Mouse (Mus musculus) embryonic stem cell, embryonic (primary cell): Measurements from ENCODE around the gene Tmem234.

Source experiments
- CTCF ChIA-PET, 4 experiments: fragments of 300-600 bp in 2 of 4; fragments of 350-600 bp in 2 of 4; sonication (Branson Sonifier 250); formaldehyde crosslinking; loops; one replicate each; lab custom pipeline; 2022; ENCODE audit warnings: inconsistent platforms in 2 of 4; lab: Charles Lee
- POLR2A ChIA-PET, 4 experiments: fragments of 300-600 bp in 2 of 4; fragments of 350-600 bp in 2 of 4; sonication (Branson Sonifier 250); formaldehyde crosslinking; loops; one replicate each; lab custom pipeline; 2022; ENCODE audit warnings: antibody characterized with exemption in 4 of 4, inconsistent platforms in 1 of 4; lab: Charles Lee

Gene Tmem234

DNA sequence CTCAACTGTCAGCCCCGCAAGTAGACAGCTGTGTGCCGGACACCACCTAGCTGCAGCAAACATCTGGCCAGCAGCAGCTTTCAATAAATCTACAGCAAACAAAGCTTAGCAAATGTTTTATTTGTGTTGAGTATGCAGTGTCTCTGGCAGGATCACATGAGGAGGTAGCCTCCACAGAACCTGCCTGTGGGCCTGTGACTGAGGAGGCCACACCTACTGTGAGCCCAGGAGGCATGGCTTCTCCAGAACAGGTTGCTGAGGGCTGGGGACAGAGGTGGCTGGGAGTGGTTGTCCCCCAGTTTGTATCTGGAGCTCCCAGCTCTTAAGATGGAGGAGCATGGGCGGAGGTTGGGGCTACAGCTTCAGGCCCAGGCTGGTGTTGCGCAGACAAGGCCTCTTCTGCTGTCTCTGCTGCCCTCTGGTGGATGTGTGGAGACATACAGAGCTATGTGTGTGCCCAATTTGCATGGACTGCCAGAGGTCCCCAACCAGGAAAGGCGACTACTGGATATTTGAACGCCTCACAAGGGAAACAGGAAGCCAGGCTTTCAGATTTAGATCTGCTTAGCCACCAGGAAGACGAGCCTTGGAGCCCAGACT is 8.1 kb downstream of the Tmem234 start:
- ChIA-PET CTCF (interaction anchor here (0.5 to 3.8 kb wide), 98 partner anchors 8 to 1397 kb away, joined by 3 to 39 read pairs (median 5); partner anchors contain the start of genes Ccdc28b (in 3 of the 4), Txlna (in 3 of the 4), Fam167b (in 2 of the 4) and Hdac1 (in 2 of the 4)), POLR2A (interaction anchor here (0.6 to 4.6 kb wide), 108 partner anchors 9 to 1068 kb away, joined by 3 to 61 read pairs (median 4); partner anchors contain the start of genes Hdac1 (in 4 of the 4), Iqcc (in 4 of the 4), Ccdc28b (in 3 of the 4) and Marcksl1 (in 3 of the 4))

DNA sequence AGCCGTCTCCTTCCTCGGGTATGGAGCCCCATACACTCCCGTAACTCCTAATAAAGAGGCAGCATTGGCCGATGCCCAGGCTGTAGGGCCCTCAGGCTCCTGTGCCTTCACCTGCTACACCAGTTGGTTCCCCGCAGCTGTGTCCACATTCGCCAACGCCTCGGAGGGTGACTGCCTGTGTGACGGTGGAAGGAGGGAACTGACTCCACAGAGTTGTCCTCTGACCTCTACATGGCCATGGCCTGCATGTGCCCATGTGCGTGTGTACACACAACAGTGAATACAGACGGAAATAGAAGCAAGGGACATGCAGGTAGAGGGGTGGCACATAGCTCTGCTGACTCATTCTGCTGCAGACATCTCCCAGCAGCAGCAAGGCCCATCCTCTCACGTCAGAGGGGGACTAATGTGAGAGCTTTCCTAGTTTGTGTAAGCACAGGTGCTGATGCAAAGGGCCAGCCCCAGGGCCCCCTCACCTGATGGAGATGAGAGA is 8.7 kb downstream of the Tmem234 start:
- ChIA-PET CTCF (interaction anchor here (0.5 to 3.8 kb wide), 77 partner anchors 8 to 1397 kb away, joined by 3 to 39 read pairs (median 5); partner anchors contain the start of genes Ccdc28b (in 3 of the 4), Txlna (in 3 of the 4), Fam167b (in 2 of the 4) and Hdac1 (in 2 of the 4)), POLR2A (interaction anchor here (0.6 to 4.6 kb wide), 93 partner anchors 8 to 911 kb away, joined by 3 to 61 read pairs (median 4); partner anchors contain the start of genes Ccdc28b (in 3 of the 4), Hdac1 (in 3 of the 4), Iqcc (in 3 of the 4) and Marcksl1 (in 3 of the 4))

DNA sequence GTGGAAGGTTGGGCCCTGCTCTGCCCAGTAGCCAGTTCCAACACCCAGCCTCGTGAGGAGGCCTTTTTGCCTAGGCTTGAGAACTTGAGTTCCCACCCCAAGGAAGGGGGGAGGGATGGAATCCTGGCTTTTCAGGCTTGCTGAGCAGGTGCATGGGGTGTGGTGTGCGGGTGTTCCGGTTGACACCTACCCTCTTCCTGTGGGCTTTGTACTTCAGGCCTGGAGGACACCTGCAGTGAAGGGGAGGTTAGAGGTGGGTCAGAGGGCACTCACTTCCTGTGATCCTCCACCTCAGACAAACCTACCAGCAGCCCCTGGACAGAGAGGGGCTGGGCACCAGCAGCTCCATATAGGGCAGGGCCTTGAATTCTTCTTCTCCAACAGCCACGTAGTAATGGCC is 9.6 kb downstream of the Tmem234 start:
- ChIA-PET POLR2A (interaction anchor here (0.6 to 4.6 kb wide), 24 partner anchors 9 to 258 kb away, joined by 3 to 61 read pairs (median 4); partner anchors contain the start of genes Ccdc28b (in 3 of the 4), Marcksl1 (in 2 of the 4), Txlna (in 2 of the 4) and Eif3i (in 1 of the 4)), CTCF (interaction anchor here (0.6 to 3.8 kb wide), 9 partner anchors 9 to 633 kb away, joined by 3 to 33 read pairs (median 6); partner anchors contain the start of gene Iqcc (in 1 of the 4))

DNA sequence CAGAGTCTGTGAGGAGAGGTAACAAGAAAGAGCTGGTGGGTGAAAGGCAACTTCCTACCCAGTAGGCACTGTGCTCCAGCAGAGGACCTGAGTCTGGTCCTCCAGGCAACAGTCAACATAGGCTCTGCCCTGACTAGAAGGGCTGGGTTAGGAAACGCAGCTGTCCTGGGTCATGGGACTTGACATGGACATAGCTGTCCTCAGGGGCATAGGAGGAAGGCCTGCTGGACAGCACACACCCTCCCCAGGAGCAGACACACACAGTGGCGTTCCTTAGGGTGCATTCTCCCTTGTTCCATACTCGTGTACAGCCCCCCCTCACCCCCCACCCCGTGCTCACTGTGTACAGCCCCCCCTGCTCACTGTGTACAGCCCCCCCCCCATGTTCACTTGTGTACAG is 10.0 kb downstream of the Tmem234 start:
- CTCF ChIA-PET, result interaction anchor here (0.6 to 3.8 kb wide), 7 partner anchors 33 to 634 kb away, joined by 3 to 33 read pairs (median 3); partner anchors contain the start of gene Fam167b (in 1 of the 4)

DNA sequence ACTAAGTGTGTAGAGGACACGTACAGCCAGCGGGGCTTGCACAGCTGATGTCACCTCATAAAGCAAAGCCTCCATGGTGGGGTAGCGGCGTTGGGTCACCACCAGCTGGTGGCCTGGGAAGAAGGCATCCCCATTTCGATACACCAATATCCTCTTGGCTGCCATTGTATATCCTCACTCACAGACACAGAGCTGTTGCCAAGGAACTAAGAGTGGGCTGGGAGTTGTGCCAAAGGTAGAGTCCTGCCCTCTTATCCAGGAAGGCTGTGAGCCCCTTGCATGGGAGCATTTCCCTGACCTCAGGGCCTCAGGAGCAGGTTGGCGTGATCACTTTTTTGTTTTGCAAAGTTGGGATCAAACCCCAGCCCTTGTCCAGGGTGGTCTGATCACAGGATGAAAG is 13.6 kb downstream of the Tmem234 start, which contains the start of gene Dcdc2b:
TSS of gene Dcdc2b (minus strand) at position 165 of the 400 bp plus-strand sequence.
- ChIA-PET POLR2A (interaction anchor here in 3 of 4 experiments (0.9 to 2.3 kb wide), 11 partner anchors 9 to 153 kb away, joined by 3 to 11 read pairs (median 3); partner anchors contain the start of genes Txlna (in 3 of the 3), Ccdc28b (in 2 of the 3), Bsdc1 (in 1 of the 3) and Eif3i (in 1 of the 3)), CTCF (interaction anchor here in 1 of 4 experiments (0.7 to 1.4 kb wide), 3 partner anchors 37 to 345 kb away, joined by 3 to 6 read pairs (median 3); partner anchors contain the start of gene Kpna6)

More for the DNA sequence above, 10.0 kb downstream of the Tmem234 start:
- POLR2A ChIA-PET, result interaction anchor here (0.6 to 4.6 kb wide), 17 partner anchors 8 to 158 kb away, joined by 3 to 61 read pairs (median 5); partner anchors contain the start of genes Ccdc28b (in 3 of the 4), Eif3i (in 2 of the 4), Tmem234 (in 2 of the 4) and Iqcc (in 1 of the 4)

DNA sequence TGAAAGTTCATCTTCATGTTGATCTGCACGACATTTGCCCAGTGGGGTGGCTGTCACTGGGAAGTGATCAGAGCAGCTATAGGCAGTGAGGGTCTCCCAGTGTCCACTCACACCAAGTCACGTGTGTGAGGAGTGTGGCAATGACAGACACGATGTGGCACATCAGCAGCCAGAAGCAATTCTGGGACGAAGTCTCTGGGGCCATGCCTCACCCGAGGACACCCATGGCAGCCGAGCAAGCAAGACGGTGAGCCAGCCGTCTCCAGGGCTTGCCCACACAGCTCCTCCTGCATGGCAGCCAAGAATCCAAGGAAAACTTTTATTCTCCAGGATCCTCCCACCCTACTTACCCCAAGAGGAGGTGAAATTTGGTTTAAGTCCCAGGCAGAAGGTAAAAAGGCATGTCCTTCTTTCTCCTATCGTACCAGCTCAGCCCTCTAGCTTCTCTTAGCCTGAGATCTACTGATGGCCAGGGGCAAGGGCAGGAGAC is 15.4 kb downstream of the Tmem234 start:
- POLR2A ChIA-PET, result interaction anchor here in 2 of 4 experiments (1.0 to 2.9 kb wide), 2 partner anchors 13 to 25 kb away, joined by 3 to 11 read pairs; partner anchors contain the start of gene Txlna (in 1 of the 2)
- CTCF ChIA-PET, result no interaction called here

DNA sequence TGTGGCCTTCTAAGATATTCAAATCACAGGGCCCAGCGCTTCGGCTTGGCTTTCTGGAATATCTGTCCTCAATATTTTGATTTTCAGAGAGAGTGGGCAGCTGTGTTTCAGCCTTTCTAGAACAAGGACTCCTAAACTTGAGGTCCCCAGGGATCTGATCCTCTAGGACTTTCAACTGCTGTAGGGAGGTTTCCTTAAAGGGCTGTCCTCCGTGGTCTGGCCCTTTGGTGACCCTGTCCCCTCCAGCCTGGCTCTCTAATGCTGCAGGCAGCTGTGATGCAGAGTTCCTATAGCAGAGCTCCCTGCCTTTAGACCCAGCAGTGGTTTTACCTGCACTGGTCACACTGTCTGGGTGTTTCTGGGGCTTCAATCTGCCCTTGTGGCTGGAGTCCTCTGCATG is 16.2 kb downstream of the Tmem234 start:
- POLR2A ChIA-PET, result interaction anchor here in 2 of 4 experiments (1.3 to 17.7 kb wide), 5 partner anchors 7 to 46 kb away, joined by 3 to 255 read pairs (median 11); partner anchors contain the start of gene Txlna (in 2 of the 2)

DNA sequence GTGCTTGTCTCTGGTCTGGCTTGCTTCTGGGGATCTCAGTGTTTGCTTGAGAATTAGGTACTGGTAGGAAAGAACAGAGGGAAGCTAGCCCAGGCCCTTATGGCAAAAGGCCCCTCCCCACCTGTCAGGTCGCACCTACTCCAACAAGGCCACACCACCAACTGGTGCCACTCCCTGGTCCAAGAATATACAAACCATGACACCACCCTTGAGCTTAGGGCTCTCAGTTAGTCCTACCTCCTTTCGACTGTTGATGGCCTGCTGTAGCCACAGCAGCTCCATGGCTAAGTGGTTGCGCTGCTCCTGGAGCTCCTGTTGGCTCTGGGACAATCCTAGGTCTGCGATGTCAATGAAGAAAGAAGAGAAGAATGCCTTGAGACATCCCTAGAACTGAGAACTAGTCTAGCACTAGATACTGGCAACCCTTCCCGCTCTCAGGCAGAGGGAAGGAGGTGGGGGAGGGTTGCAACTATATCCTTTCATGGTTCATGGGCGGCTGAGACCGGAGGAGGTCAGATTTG is 16.7 kb downstream of the Tmem234 start:
- ChIA-PET POLR2A (interaction anchor here in 2 of 4 experiments (1.3 to 17.7 kb wide), 7 partner anchors 8 to 46 kb away, joined by 3 to 255 read pairs (median 11); partner anchors contain the start of gene Txlna (in 2 of the 2)), CTCF (interaction anchor here in 2 of 4 experiments (1.4 to 3.1 kb wide), 2 partner anchors 8 to 9 kb away, joined by 7 to 21 read pairs; no protein-coding TSS in a partner anchor)

More for the DNA sequence above, 16.2 kb downstream of the Tmem234 start:
- CTCF ChIA-PET, result interaction anchor here in 2 of 4 experiments (1.4 to 3.1 kb wide), 2 partner anchors 8 kb away, joined by 7 to 21 read pairs; no protein-coding TSS in a partner anchor

DNA sequence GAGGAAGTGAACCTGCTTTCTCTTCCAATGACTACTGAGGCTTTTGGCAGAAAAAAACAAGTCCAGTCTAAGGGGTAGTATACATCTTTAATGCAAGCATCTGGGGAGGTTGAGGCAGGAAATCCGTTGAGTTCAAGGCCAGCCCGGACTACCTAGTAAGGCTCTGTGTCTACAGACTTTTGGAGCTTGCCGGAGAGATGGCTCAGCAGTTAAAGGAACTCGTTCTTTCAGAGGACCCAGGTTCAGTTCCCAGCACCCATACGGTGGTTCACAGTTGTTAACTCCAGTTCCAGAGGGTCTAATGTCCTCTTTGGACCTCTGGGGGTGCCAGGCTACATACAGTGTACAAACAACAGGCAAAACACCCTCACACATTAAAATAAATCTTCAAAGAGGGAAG is 17.6 kb downstream of the Tmem234 start:
- ChIA-PET POLR2A (interaction anchor here in 3 of 4 experiments (1.0 to 17.7 kb wide), 10 partner anchors 8 to 23 kb away, joined by 3 to 255 read pairs (median 10); partner anchors contain the start of gene Txlna (in 3 of the 3)), CTCF (interaction anchor here in 2 of 4 experiments (1.0 to 3.1 kb wide), 4 partner anchors 8 to 41 kb away, joined by 3 to 21 read pairs (median 6); no protein-coding TSS in a partner anchor)

DNA sequence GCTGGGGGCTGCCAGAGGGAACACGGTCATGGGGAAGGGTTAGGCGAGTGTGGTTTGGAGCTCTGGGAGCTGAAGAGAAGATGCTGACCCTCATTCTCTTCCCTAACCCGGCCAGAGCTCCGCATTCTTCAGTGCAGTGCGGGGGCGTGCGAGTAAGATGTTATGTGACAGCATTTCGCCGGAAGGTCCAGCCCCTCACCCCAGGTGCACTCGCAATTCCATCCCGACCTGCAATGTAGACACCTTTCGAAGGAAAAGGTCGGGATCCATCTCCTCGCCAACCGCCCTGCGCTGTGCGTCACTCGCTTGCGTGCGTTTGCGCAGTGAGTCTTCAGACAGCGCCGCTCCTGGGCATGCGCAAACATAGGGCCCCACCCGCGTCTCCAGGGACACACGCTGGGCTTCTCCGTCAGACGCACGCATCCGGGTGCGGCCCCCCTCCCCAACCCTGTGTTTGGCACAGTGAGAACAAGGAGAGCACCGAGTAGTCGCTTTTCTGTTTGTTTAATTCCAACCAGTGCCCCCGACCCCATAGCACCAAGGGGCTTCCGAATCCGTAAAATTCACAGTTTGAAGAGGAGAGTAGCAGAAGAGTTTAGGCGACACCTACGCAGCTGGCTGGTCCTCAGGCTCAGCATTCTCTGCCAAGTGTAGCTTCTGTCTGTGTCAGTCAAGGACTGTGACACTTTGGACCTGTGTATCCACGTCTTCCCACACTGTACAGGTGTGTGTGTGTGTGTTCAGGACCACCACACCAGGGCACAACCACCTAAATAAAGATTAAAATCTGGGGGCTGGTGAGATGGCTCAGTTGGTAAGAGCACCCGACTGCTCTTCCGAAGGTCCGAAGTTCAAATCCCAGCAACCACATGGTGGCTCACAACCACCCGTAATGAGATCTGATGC is 18.6 kb downstream of the Tmem234 start, which contains the start of gene Iqcc:
TSS of gene Iqcc (minus strand) at position 314 of the 906 bp plus-strand sequence.
- POLR2A ChIA-PET, result interaction anchor here (0.5 to 17.7 kb wide), 14 partner anchors 9 to 155 kb away, joined by 3 to 255 read pairs (median 4); partner anchors contain the start of genes Txlna (in 3 of the 4) and Marcksl1 (in 1 of the 4)
- CTCF ChIA-PET, result interaction anchor here (0.5 to 3.1 kb wide), 7 partner anchors 9 to 133 kb away, joined by 3 to 21 read pairs (median 4); no protein-coding TSS in a partner anchor

DNA sequence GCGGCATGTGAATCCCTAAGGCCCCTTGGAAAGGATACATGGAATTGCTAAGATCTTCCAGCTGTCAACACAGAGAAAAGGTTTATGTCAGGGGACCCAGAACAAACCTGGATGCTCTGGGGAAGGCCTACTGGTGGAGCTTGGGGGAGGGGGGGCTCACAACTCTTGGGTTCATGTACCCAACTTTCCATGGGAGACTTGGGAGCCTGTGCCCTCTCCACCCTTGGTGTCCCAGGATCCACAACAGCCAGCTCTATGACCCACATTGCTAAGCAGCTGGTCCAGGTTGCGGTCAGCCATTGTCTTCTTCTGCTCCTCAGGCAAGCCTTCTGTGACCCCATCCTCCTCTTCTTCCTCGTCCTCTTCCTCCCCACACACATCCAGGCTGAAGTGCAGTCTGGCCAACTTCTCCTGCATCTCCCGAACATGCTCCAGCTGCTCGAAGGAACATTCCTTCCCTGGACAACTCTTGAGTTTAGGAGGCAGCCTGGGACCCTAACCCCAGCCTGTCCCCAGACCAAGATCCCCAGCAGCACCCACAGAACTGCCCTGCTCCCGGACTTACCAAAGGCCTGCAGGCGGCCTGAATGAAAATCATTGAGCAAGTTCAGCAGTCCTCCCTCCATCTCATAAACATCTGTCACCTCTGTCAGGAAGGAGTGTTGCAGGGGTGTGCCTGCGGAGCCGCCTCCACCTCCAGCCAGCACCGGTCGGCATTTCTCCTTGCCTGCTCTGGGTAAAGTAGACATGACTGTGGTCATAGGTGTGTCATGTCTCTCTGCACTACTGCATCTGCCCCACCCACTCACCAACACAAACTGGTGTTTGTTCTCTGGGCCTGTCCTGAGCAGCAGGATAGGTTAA is 20.2 kb downstream of the Tmem234 start:
- ChIA-PET CTCF (interaction anchor here in 1 of 4 experiments (1.8 kb wide), 1 partner anchor 12 kb away, joined by 6 read pairs; no protein-coding TSS in a partner anchor), POLR2A (interaction anchor here in 3 of 4 experiments (0.6 to 17.7 kb wide), 9 partner anchors 10 to 107 kb away, joined by 3 to 255 read pairs (median 3); partner anchors contain the start of genes Txlna (in 2 of the 3), Eif3i (in 1 of the 3), Marcksl1 (in 1 of the 3) and Tmem234 (in 1 of the 3))

DNA sequence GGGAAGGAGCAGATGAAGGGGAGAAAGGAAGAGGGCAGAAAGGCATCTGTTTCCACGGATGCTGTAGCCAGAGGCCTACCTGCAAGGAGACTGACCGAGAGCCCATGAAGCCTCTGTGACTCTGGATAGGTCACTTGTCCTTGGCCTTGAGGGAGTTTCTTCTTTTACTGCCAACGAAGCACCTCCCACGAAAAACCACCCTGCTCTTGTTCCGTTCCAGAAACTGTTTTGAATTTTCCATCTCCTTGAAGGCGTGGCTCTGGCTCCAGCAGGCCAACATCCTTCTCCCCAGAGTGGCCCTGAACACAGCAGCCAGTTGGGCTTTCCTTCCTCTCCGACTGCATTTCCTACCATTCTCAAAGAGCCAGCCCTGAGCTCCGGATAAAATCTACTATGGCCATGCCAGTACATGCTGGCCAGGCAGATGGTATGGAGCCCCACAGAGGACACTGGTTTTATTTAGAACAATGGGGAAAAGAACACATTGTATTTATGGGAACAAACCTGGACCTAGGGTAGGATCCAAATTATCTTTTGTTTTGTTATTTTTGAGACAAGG is 20.9 kb downstream of the Tmem234 start:
- CTCF ChIA-PET, result interaction anchor here in 1 of 4 experiments (1.8 kb wide), 1 partner anchor 13 kb away, joined by 6 read pairs; no protein-coding TSS in a partner anchor
- POLR2A ChIA-PET, result interaction anchor here in 1 of 4 experiments (17.7 kb wide), 1 partner anchor 18 kb away, joined by 255 read pairs; the partner anchor contains the start of gene Txlna

DNA sequence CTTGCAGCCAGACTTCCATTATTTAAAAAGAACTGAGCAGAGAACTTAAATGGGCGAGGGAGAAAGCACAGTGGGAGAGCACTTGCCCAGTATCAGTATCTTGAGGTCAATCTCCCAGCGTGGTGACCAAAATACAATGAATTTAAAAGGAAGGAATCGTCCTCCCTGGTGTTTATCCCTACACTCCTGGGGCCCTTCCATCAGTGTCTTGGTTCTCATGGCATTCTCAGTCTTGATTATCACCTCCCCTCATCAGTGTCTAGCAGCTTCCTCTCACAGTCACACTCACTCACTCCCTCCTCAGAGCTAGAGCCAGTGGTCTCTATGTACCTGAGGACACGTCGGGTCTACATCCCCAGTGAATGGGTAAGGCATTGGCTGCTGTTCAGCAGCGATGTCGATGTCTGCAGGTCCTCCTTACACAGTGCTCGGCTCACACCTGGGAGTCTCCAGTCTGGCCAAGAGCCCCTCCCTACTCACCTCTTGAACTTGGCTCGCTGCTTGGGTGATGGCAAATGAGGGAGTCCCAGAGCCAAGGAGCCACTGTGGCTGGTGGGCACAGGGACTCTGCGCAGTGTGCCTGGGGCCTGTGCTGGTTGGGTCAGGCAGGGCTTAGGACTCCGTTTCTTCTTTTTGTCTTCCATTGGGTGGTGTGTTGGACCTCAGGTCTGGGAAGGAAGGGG is 21.8 kb downstream of the Tmem234 start:
- ChIA-PET CTCF (interaction anchor here in 2 of 4 experiments (1.2 to 1.7 kb wide), 2 partner anchors 12 to 82 kb away, joined by 3 read pairs; no protein-coding TSS in a partner anchor), POLR2A (interaction anchor here in 2 of 4 experiments (0.5 to 17.7 kb wide), 8 partner anchors 9 to 277 kb away, joined by 3 to 255 read pairs (median 20); partner anchors contain the start of genes Txlna (in 2 of the 2), Dcdc2b (in 1 of the 2) and Kpna6 (in 1 of the 2))
